Mouse (Mus musculus) erythroblast, embryonic 14.5 days (primary cell): Measurements from ENCODE around the gene Nrg4.

Experiments
- GATA1 ChIP-seq: IDR thresholded peaks from 2 replicates; pipeline ENCODE4 v1.6.1; 2012; ENCODE audit warnings: low read length, inconsistent platforms, mixed read lengths
- TAL1 ChIP-seq: IDR thresholded peaks from 3 replicates; pipeline ENCODE4 v1.6.1; 2012; ENCODE audit warnings: low read length, inconsistent platforms, mixed read lengths

GRCm38 (mm10) chr9:55360861-55361260, 34.2 kb upstream of the Nrg4 start:
- TF ChIP-seq TAL1, result no peak
- TF ChIP-seq GATA1, result no peak
